17 mouse cellular contexts compared by ENCODE assay signal in the genomic region with DNA sequence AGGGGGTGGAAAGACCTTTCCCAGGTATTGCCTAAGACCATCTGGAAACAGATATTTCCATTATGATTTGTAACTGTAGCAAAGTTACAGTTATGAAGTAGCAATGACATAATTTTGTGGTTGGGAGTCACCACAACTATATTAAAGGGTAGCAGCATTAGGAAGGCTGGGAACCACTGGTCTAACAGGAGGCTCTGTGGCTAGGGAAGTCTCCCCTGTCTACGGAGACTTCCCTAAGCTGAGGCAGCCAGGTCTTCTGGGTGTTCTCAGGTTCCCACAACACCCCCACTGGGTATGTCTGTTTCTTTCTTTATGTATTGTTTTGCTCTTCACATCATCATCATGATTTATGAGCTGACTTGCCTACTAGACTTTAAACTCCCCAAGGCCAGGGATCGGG.
DNase-seq lines count a peak whose midpoint lies in the region; ATAC-seq lines count a peak whose summit lies in the region.
"Had no signal": no experiment of that assay in that cellular context is flagged by ENCODE, and none has a peak within 500 bp of the region (broad histone marks: within the 10 kb centered on the region; RNA-seq: fewer than 3 reads in every experiment).

No protein-coding gene starts in this region.

- intact Hi-C loops in heart, postnatal 14 days (cut with DNase I): no loop called here

- 81% methylated on average over 2 of the region's 2 CpGs for WGBS in limb, embryonic 11.5 days
- 89% methylated on average over 2 of the region's 2 CpGs for WGBS in limb, embryonic 10.5 days
- WGBS in embryonic facial prominence, embryonic 14.5 days: 73% methylated on average over 2 of the region's 2 CpGs
- 92% methylated on average over 2 of the region's 2 CpGs for WGBS in limb, embryonic 12.5 days

- no peaks in the 10 kb centered on the region for H3K9me3 ChIP-seq in limb, embryonic 11.5 days (ENCODE audit: control insufficient read depth, low read length)
- H3K9me3 ChIP-seq in limb, embryonic 10.5 days (replicated peaks): no peaks in the 10 kb centered on the region
- no peaks in the 10 kb centered on the region for H3K9me3 ChIP-seq in embryonic facial prominence, embryonic 14.5 days (ENCODE audit: control insufficient read depth, low read length)
- no peaks in the 10 kb centered on the region for H3K9me3 ChIP-seq in limb, embryonic 12.5 days
- H3K9me3 ChIP-seq: forebrain, embryonic 12.5 days; heart, embryonic 15.5 days; hindbrain, embryonic 15.5 days had no signal

- H3K9ac ChIP-seq in limb, embryonic 11.5 days (ENCODE audit: low read length): no peak overlapping the region
- no peak overlapping the region for H3K9ac ChIP-seq in embryonic facial prominence, embryonic 14.5 days (ENCODE audit: low read depth, low read length)
- no peak overlapping the region for H3K9ac ChIP-seq in limb, embryonic 12.5 days (replicated peaks)
- H3K9ac ChIP-seq: forebrain, embryonic 12.5 days; heart, embryonic 15.5 days had no signal

- H3K4me3 ChIP-seq in limb, embryonic 11.5 days (ENCODE audit: low read depth, low read length): no peak overlapping the region
- H3K4me3 ChIP-seq in limb, embryonic 10.5 days: no peak overlapping the region
- H3K4me3 ChIP-seq in embryonic facial prominence, embryonic 14.5 days (ENCODE audit: low read depth, low read length): no peak overlapping the region
- H3K4me3 ChIP-seq in limb, embryonic 12.5 days (replicated peaks): no peak overlapping the region
- H3K4me3 ChIP-seq: forebrain, embryonic 12.5 days; heart, adult 2 months had no signal

- no peak overlapping the region for H3K27ac ChIP-seq in limb, embryonic 11.5 days (replicated peaks; ENCODE audit: low read depth, low read length)
- no peak overlapping the region for H3K27ac ChIP-seq in limb, embryonic 10.5 days
- no peak overlapping the region; the same call in 1 of the 2 replicates for H3K27ac ChIP-seq in embryonic facial prominence, embryonic 14.5 days (replicated peaks; ENCODE audit: low read depth, low read length)
- no peak overlapping the region for H3K27ac ChIP-seq in limb, embryonic 12.5 days
- H3K27ac ChIP-seq: forebrain, embryonic 12.5 days; heart, adult 2 months; heart, embryonic 15.5 days; hindbrain, embryonic 15.5 days had no signal

- no peak overlapping the region for H3K4me2 ChIP-seq in limb, embryonic 11.5 days (ENCODE audit: low read depth, severe bottlenecking)
- H3K4me2 ChIP-seq in embryonic facial prominence, embryonic 14.5 days (ENCODE audit: low read depth, low read length): peak overlapping the region; percentile 63; the same call in 1 of the 2 replicates
- peak overlapping the region; percentile 64 for H3K4me2 ChIP-seq in limb, embryonic 12.5 days
- H3K4me2 ChIP-seq: forebrain, embryonic 12.5 days; heart, embryonic 11.5 days had no signal

- ATAC-seq in limb, embryonic 11.5 days (ENCODE audit: insufficient number of reproducible peaks, low FRiP score, low TSS enrichment, low read depth): no peak
- ATAC-seq in embryonic facial prominence, embryonic 14.5 days (ENCODE audit: low read depth): no peak
- ATAC-seq in limb, embryonic 12.5 days (ENCODE audit: insufficient number of reproducible peaks, insufficient read depth, low FRiP score, low TSS enrichment, low read depth): no peak
- ATAC-seq: forebrain, embryonic 16.5 days had no signal

- 0 out of 2 replicates have a peak, but pooled peaks cover 2% of the 10 kb centered on the region for H3K4me1 ChIP-seq in limb, embryonic 11.5 days (ENCODE audit: control insufficient read depth, insufficient read depth, low read length)
- peaks cover 17% of the 10 kb centered on the region for H3K4me1 ChIP-seq in limb, embryonic 10.5 days
- H3K4me1 ChIP-seq in embryonic facial prominence, embryonic 14.5 days (ENCODE audit: control insufficient read depth, insufficient read depth, low read length): peaks cover 12% of the 10 kb centered on the region; the same call in 1 of the 2 replicates
- peaks cover 16% of the 10 kb centered on the region for H3K4me1 ChIP-seq in limb, embryonic 12.5 days (replicated peaks)

- DNase-seq in limb, embryonic 11.5 days (ENCODE audit: low spot score): peak; percentile 14
- DNase-seq in limb, embryonic 10.5 days (ENCODE audit: low spot score): no peak
- peak; percentile 7 for DNase-seq in embryonic facial prominence, embryonic 14.5 days (ENCODE audit: low spot score)
- no peak for DNase-seq in heart, postnatal 14 days
- DNase-seq in adrenal gland, postnatal 36 days: no peak
- DNase-seq: adrenal gland, adult 8-10 months; cerebellum, adult 11-12 months; cerebellum, adult 9-10 months; cerebellum, postnatal 25 days; gastrocnemius, postnatal 10 days; heart, adult 2 months had no signal

- no peaks in the 10 kb centered on the region for H3K27me3 ChIP-seq in limb, embryonic 11.5 days (ENCODE audit: control insufficient read depth, insufficient read depth, low read length)
- H3K27me3 ChIP-seq in limb, embryonic 10.5 days (ENCODE audit: low read depth, poor library complexity, severe bottlenecking): peaks cover 10% of the 10 kb centered on the region
- no peaks in the 10 kb centered on the region for H3K27me3 ChIP-seq in embryonic facial prominence, embryonic 14.5 days (replicated peaks; ENCODE audit: control insufficient read depth, insufficient read depth, low read length)
- peaks cover 10% of the 10 kb centered on the region; the same call in 1 of the 2 replicates for H3K27me3 ChIP-seq in limb, embryonic 12.5 days
- H3K27me3 ChIP-seq: forebrain, embryonic 12.5 days; heart, embryonic 15.5 days; hindbrain, embryonic 15.5 days had no signal

- no peaks in the 10 kb centered on the region for H3K36me3 ChIP-seq in limb, embryonic 11.5 days (ENCODE audit: control insufficient read depth, insufficient read depth, low read length)
- no peaks in the 10 kb centered on the region for H3K36me3 ChIP-seq in limb, embryonic 10.5 days
- H3K36me3 ChIP-seq in embryonic facial prominence, embryonic 14.5 days (ENCODE audit: control insufficient read depth, insufficient read depth, low read length): no peaks in the 10 kb centered on the region
- H3K36me3 ChIP-seq in limb, embryonic 12.5 days: no peaks in the 10 kb centered on the region
- H3K36me3 ChIP-seq: forebrain, embryonic 12.5 days; heart, embryonic 15.5 days; hindbrain, embryonic 15.5 days had no signal

Comparison
In these comparisons a context has a peak if more than half of its experiments do, and no peak if none do; other contexts are left out.
1. DNase-seq: peak in limb, embryonic 11.5 days (single experiment) and embryonic facial prominence, embryonic 14.5 days (single experiment); none in limb, embryonic 10.5 days (single experiment), heart, postnatal 14 days (0 of 2) and adrenal gland, postnatal 36 days (0 of 2).